Mouse (Mus musculus) small intestine, adult 2 months (tissue): ENCODE results near the gene Gm20388. TPM values are rescaled to one million over a fixed set of nuclear protein-coding genes. Genes with fewer than 3 reads are reported as not detected.

Experiments used
- H3K27ac ChIP-seq: fragments of 200-500 bp; 2 replicates; pipeline ENCODE4 v1.5.1; 2012; ENCODE audit warnings: low read depth, low read length, control low read depth, inconsistent platforms; ENCODE audit not compliant: insufficient read depth
- H3K27me3 ChIP-seq: fragments of 200-500 bp; 2 replicates; pipeline ENCODE4 v1.6.1; 2012; ENCODE audit warnings: mild to moderate bottlenecking, moderate library complexity, low read length, inconsistent platforms; ENCODE audit not compliant: control insufficient read depth, insufficient read depth
- H3K36me3 ChIP-seq: fragments of 200-500 bp; 2 replicates; pipeline ENCODE4 v1.6.1; 2012; ENCODE audit warnings: mild to moderate bottlenecking, low read length, control low read depth, inconsistent platforms; ENCODE audit not compliant: control insufficient read depth, insufficient read depth
- H3K4me1 ChIP-seq: fragments of 200-500 bp; 2 replicates; pipeline ENCODE4 v1.6.1; 2012; ENCODE audit warnings: low read length, inconsistent platforms, mixed read lengths; ENCODE audit not compliant: control insufficient read depth, insufficient read depth, insufficient read length
- H3K4me3 ChIP-seq: fragments of 200-500 bp; 2 replicates; pipeline ENCODE4 v1.5.1; 2012; ENCODE audit warnings: low read depth, mild to moderate bottlenecking, control low read depth, inconsistent platforms, low read length, moderate library complexity
- CTCF ChIP-seq: fragments of 200-500 bp; IDR thresholded peaks from 2 replicates; pipeline ENCODE4 v1.5.1; 2012; ENCODE audit warnings: low read depth, mild to moderate bottlenecking, control low read depth, inconsistent platforms, low read length, moderate library complexity, mixed read lengths; ENCODE audit not compliant: insufficient replicate concordance, insufficient read length; ENCODE audit errors: extremely low read depth
- POLR2A ChIP-seq: fragments of 200-500 bp; IDR thresholded peaks from 2 replicates; pipeline ENCODE4 v1.6.1; 2012; ENCODE audit warnings: low read depth, mild to moderate bottlenecking, control low read depth, inconsistent platforms, low read length, moderate library complexity
- WGBS: fragments of 180-500 bp; shearing (Covaris S2); methylation state at CpG from one replicate; pipeline ENCODE4 v1.1.7; 2018; 5-methylcytosine and 5-hydroxymethylcytosine counted together
- polyA plus RNA-seq: library from polyadenylated mRNA; depleted of rRNA; stranded (reverse); fragments of >200 nt; gene quantifications from 2 replicates; pipeline ENCODE4 v1.2.3, GENCODE M21; 2012

The Gm20388 gene
- polyA plus RNA-seq, 1 experiment = 37.3 TPM

GRCm38 (mm10) chr8:120285033-120285432 is 374.4 kb downstream of the Gm20388 start:
- WGBS = 7% methylated on average over 3 of the region's 3 CpGs
- Histone ChIP-seq H3K36me3 (no peaks in the 10 kb centered on the region), H3K27ac (no peak overlapping the region), H3K4me1 (peaks cover 10% of the 10 kb centered on the region), H3K4me3 (no peak overlapping the region), H3K27me3 (no peaks in the 10 kb centered on the region)
- TF ChIP-seq POLR2A (no peak), CTCF (no peak)

GRCm38 (mm10) chr8:120285878-120286277 is 375.2 kb downstream of the Gm20388 start:
- Histone ChIP-seq H3K27ac (no peak overlapping the region), H3K4me3 (no peak overlapping the region), H3K27me3 (no peaks in the 10 kb centered on the region), H3K36me3 (no peaks in the 10 kb centered on the region), H3K4me1 (peaks cover 10% of the 10 kb centered on the region)
- WGBS = 64% methylated on average over 9 of the region's 9 CpGs
- no peak for TF ChIP-seq POLR2A
- TF ChIP-seq CTCF = no peak

- Histone ChIP-seq H3K27ac (no peak overlapping the region), H3K4me1 (peaks cover 10% of the 10 kb centered on the region)
- 63% methylated on average over 21 of the region's 21 CpGs for WGBS
Observed at GRCm38 (mm10) chr8:120288122-120288908, 377.7 kb downstream of the Gm20388 start.

DNA sequence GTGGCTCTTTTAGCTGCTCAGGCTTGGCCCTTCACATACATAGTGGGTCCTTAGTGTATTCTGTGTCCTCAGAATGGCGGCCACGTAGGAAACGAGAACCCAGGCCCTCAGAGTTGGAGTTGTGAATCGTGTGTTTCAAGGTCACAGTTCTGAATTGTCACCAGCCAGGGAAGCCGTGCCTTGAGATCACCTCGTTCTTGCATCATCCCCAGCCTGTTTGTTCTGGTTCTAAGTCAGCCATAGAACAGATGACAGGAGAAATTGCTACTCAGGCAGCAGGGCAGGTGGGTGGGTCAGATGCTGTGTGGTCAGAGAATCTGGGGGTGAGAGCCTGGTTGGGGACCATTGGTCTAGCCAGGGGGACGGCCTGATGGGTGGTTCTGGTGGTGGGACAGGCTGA is 378.6 kb downstream of the Gm20388 start:
- no peak overlapping the region for H3K27ac ChIP-seq

More at GRCm38 (mm10) chr8:120288122-120288908, 377.7 kb downstream of the Gm20388 start:
- no peak for TF ChIP-seq POLR2A
- TF ChIP-seq CTCF = peak; percentile 91; the same call in 1 of the 2 replicates
- H3K36me3 ChIP-seq = no peaks in the 10 kb centered on the region
- no peak overlapping the region for H3K4me3 ChIP-seq
- no peaks in the 10 kb centered on the region for H3K27me3 ChIP-seq

DNA sequence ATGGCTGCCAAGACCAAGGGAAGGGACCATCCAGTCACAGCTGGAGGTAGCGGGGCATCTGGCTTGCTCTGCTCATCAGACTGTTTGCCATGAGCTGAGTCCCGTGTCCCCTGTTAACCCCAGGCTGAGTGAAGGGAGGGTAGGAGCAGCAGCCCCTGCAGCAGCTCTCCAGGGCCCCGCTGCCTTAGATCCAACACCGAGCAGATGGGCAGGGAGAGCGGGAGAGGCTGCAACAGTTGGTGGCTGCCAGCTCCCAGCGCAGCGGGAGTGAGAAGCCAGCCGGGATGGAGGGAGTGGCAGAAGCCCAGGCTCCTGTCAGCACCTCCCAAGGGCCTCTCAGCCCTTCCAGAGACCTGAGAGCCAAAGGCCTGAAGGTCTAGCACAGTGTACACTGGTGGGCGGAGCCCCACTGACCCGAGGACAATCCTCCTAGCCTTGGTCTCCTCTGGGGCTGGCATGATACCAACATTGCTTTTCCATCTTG is 379.1 kb downstream of the Gm20388 start:
- H3K27ac ChIP-seq = no peak overlapping the region
- H3K27me3 ChIP-seq = no peaks in the 10 kb centered on the region
- H3K4me1 ChIP-seq = peaks cover 9% of the 10 kb centered on the region
- no peaks in the 10 kb centered on the region for H3K36me3 ChIP-seq
- no peak for TF ChIP-seq CTCF
- no peak for TF ChIP-seq POLR2A
- WGBS = 58% methylated on average over 10 of the region's 10 CpGs
- no peak overlapping the region for H3K4me3 ChIP-seq

More for the DNA sequence above, 378.6 kb downstream of the Gm20388 start:
- Histone ChIP-seq H3K4me3 (no peak overlapping the region), H3K4me1 (peaks cover 10% of the 10 kb centered on the region), H3K27me3 (no peaks in the 10 kb centered on the region), H3K36me3 (no peaks in the 10 kb centered on the region)
- WGBS = 81% methylated on average over 7 of the region's 7 CpGs
- TF ChIP-seq CTCF = no peak
- TF ChIP-seq POLR2A = no peak

GRCm38 (mm10) chr8:120290614-120291013 is 380.0 kb downstream of the Gm20388 start:
- WGBS = 86% methylated on average over 15 of the region's 15 CpGs
- no peak overlapping the region for H3K4me3 ChIP-seq
- no peak for TF ChIP-seq CTCF
- TF ChIP-seq POLR2A = no peak
- H3K27ac ChIP-seq = no peak overlapping the region
- H3K27me3 ChIP-seq = no peaks in the 10 kb centered on the region
- H3K36me3 ChIP-seq = no peaks in the 10 kb centered on the region
- H3K4me1 ChIP-seq = peaks cover 3% of the 10 kb centered on the region

DNA sequence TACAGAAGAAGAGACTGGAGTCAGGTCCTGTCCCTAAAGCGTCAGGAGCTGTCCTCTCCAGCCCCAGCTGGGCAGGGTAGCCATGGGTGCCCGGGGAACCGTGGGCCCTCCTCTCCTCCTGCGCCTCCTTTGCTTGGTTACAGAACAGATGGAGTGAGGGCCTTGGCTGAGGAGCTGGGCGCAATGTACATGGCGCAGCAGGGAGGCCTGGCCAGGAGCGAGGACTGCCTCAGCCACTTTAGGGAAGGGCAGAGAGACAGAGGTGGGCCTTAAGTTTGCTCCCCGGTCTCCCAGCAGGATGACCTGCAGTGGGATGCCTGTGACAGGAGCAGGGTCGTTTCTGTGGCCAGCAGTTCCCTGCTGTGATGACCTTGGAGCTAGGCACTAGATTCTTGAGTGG is 381.0 kb downstream of the Gm20388 start:
- Histone ChIP-seq H3K36me3 (no peaks in the 10 kb centered on the region), H3K4me3 (no peak overlapping the region), H3K27ac (no peak overlapping the region), H3K27me3 (no peaks in the 10 kb centered on the region), H3K4me1 (no peaks in the 10 kb centered on the region; the same call in none of the 2 replicates)
- no peak for TF ChIP-seq POLR2A
- TF ChIP-seq CTCF = no peak
- 88% methylated on average over 9 of the region's 9 CpGs for WGBS
